Mouse (Mus musculus) hindbrain, embryonic 11.5 days (tissue): Measurements from ENCODE around the gene Lonp2. TPM values are rescaled to one million over a fixed set of nuclear protein-coding genes. Genes with fewer than 3 reads are reported as not detected.

Source experiments
- ATAC-seq: fragments of 200-750 bp; cut with Nextera tagmentation; 2 replicates; pipeline ENCODE4 v1.8.0; 2017; ENCODE audit warnings: mild to moderate bottlenecking, moderate TSS enrichment, moderate library complexity; ENCODE audit not compliant: low FRiP score
- DNase-seq: peaks from one replicate; pipeline ENCODE4 v3.0.0-alpha.2; 2015; ENCODE audit warnings: low spot score
- H3K27ac ChIP-seq: fragments of 300-500 bp; sonication (generic); 2 replicates; pipeline ENCODE4 v1.5.1; 2014; ENCODE audit warnings: mild to moderate bottlenecking, low read depth, low read length
- H3K27me3 ChIP-seq: fragments of 300-500 bp; sonication (generic); 2 replicates; pipeline ENCODE4 v1.6.1; 2014; ENCODE audit warnings: mild to moderate bottlenecking, low read length, moderate library complexity, mixed read lengths; ENCODE audit not compliant: control insufficient read depth, insufficient read depth
- H3K36me3 ChIP-seq: fragments of 300-500 bp; sonication (generic); 2 replicates; pipeline ENCODE4 v1.6.1; 2014; ENCODE audit warnings: mild to moderate bottlenecking, low read length, moderate library complexity, mixed read lengths; ENCODE audit not compliant: control insufficient read depth, insufficient read depth
- H3K4me1 ChIP-seq: fragments of 300-500 bp; sonication (generic); replicated peaks from 2 replicates; pipeline ENCODE4 v1.6.1; 2014; ENCODE audit warnings: low read length, mixed read lengths; ENCODE audit not compliant: control insufficient read depth, insufficient read depth
- H3K4me2 ChIP-seq: fragments of 300-500 bp; sonication (generic); replicated peaks from 2 replicates; pipeline ENCODE4 v1.6.1; 2014; ENCODE audit warnings: mild to moderate bottlenecking, low read depth, low read length
- H3K4me3 ChIP-seq: fragments of 300-500 bp; sonication (generic); 2 replicates; pipeline ENCODE4 v1.5.1; 2014; ENCODE audit warnings: low read depth, low read length
- H3K9ac ChIP-seq: fragments of 300-500 bp; sonication (generic); 2 replicates; pipeline ENCODE4 v1.6.1; 2014; ENCODE audit warnings: low read depth, low read length
- H3K9me3 ChIP-seq: fragments of 300-500 bp; sonication (generic); 2 replicates; pipeline ENCODE4 v1.6.1; 2016; ENCODE audit warnings: low read length; ENCODE audit not compliant: control insufficient read depth
- WGBS: fragments of 180-500 bp; shearing (Covaris S2); extraction: QIAGEN DNeasy Blood & Tissue Kit; methylation state at CpG from one replicate; pipeline ENCODE4 v1.1.7; 2014; 5-methylcytosine and 5-hydroxymethylcytosine counted together
- polyA plus RNA-seq: library from polyadenylated mRNA; unstranded; fragments of >200 nt; fragmentation: Nextera tagmentation; extraction: Ambion mirVana; gene quantifications from 2 replicates; pipeline ENCODE4 v1.2.1, GENCODE M21; 2014

Lonp2 gene
- polyA plus RNA-seq, 1 experiment from 2014 or later: 67.4 TPM

- H3K36me3 ChIP-seq: no peaks in the 10 kb centered on the region
Measured at GRCm38 (mm10) chr8:86707873-86708272, 84.0 kb downstream of the Lonp2 start.

GRCm38 (mm10) chr8:86712594-86712993, 88.8 kb downstream of the Lonp2 start:
- H3K9ac ChIP-seq: no peak overlapping the region
- DNase-seq: no peak
- H3K9me3 ChIP-seq: no peaks in the 10 kb centered on the region
- no peak overlapping the region for H3K4me3 ChIP-seq
- H3K4me1 ChIP-seq: no peaks in the 10 kb centered on the region
- ATAC-seq: no peak
- H3K4me2 ChIP-seq: no peak overlapping the region
- no peaks in the 10 kb centered on the region for H3K36me3 ChIP-seq
- H3K27me3 ChIP-seq: no peaks in the 10 kb centered on the region
- no peak overlapping the region for H3K27ac ChIP-seq
- 96% methylated on average over 3 of the region's 3 CpGs for WGBS

More at GRCm38 (mm10) chr8:86707873-86708272, 84.0 kb downstream of the Lonp2 start:
- ATAC-seq (no peak), DNase-seq (no peak)
- Histone ChIP-seq H3K27me3 (no peaks in the 10 kb centered on the region), H3K4me3 (no peak overlapping the region), H3K9me3 (no peaks in the 10 kb centered on the region), H3K4me1 (no peaks in the 10 kb centered on the region), H3K4me2 (no peak overlapping the region), H3K9ac (no peak overlapping the region), H3K27ac (no peak overlapping the region)
- 79% methylated on average over 4 of the region's 4 CpGs for WGBS

GRCm38 (mm10) chr8:86713407-86714188, 89.8 kb downstream of the Lonp2 start:
- Histone ChIP-seq H3K9ac (no peak overlapping the region), H3K27me3 (no peaks in the 10 kb centered on the region), H3K4me2 (no peak overlapping the region), H3K36me3 (no peaks in the 10 kb centered on the region), H3K4me1 (no peaks in the 10 kb centered on the region), H3K27ac (peak overlapping the region; percentile 47), H3K9me3 (no peaks in the 10 kb centered on the region), H3K4me3 (no peak overlapping the region)
- WGBS: 58% methylated on average over 14 of the region's 14 CpGs
- DNase-seq: peak; percentile 70
- ATAC-seq: peak; percentile 73

- Histone ChIP-seq H3K27me3 (no peaks in the 10 kb centered on the region), H3K9ac (no peak overlapping the region), H3K4me3 (no peak overlapping the region), H3K9me3 (no peaks in the 10 kb centered on the region), H3K4me1 (no peaks in the 10 kb centered on the region), H3K4me2 (no peak overlapping the region), H3K36me3 (no peaks in the 10 kb centered on the region), H3K27ac (no peak overlapping the region)
- 93% methylated on average over 2 of the region's 2 CpGs for WGBS
- DNase-seq (no peak), ATAC-seq (no peak)
Measured at GRCm38 (mm10) chr8:86718332-86718994, 94.6 kb downstream of the Lonp2 start.

GRCm38 (mm10) chr8:86719368-86719767, 95.5 kb downstream of the Lonp2 start:
- no peak for ATAC-seq
- Histone ChIP-seq H3K9me3 (no peaks in the 10 kb centered on the region), H3K4me2 (no peak overlapping the region), H3K4me1 (no peaks in the 10 kb centered on the region), H3K27ac (no peak overlapping the region), H3K36me3 (no peaks in the 10 kb centered on the region), H3K4me3 (no peak overlapping the region), H3K27me3 (no peaks in the 10 kb centered on the region), H3K9ac (no peak overlapping the region)
- 96% methylated on average over 1 of the region's 1 CpGs for WGBS
- no peak for DNase-seq

GRCm38 (mm10) chr8:86720756-86721459, 97.1 kb downstream of the Lonp2 start:
- DNase-seq: no peak
- H3K27me3 ChIP-seq: no peaks in the 10 kb centered on the region
- no peak for ATAC-seq
- H3K4me2 ChIP-seq: no peak overlapping the region
- 94% methylated on average over 6 of the region's 6 CpGs for WGBS
- H3K9ac ChIP-seq: no peak overlapping the region
- H3K9me3 ChIP-seq: no peaks in the 10 kb centered on the region
- H3K36me3 ChIP-seq: no peaks in the 10 kb centered on the region
- H3K27ac ChIP-seq: no peak overlapping the region
- no peak overlapping the region for H3K4me3 ChIP-seq
- H3K4me1 ChIP-seq: no peaks in the 10 kb centered on the region

- no peak overlapping the region for H3K9ac ChIP-seq
- H3K4me3 ChIP-seq: no peak overlapping the region
- no peak for DNase-seq
- no peaks in the 10 kb centered on the region for H3K9me3 ChIP-seq
- no peak overlapping the region for H3K27ac ChIP-seq
- no peaks in the 10 kb centered on the region for H3K4me1 ChIP-seq
- H3K36me3 ChIP-seq: no peaks in the 10 kb centered on the region
- no peak for ATAC-seq
- WGBS: 89% methylated on average over 2 of the region's 2 CpGs
- H3K27me3 ChIP-seq: no peaks in the 10 kb centered on the region
- no peak overlapping the region for H3K4me2 ChIP-seq
Measured at GRCm38 (mm10) chr8:86721490-86721889, 97.6 kb downstream of the Lonp2 start.

GRCm38 (mm10) chr8:86726959-86727358, 103.1 kb downstream of the Lonp2 start:
- H3K4me3 ChIP-seq: no peak overlapping the region
- no peaks in the 10 kb centered on the region for H3K36me3 ChIP-seq
- no peak for DNase-seq
- 81% methylated on average over 6 of the region's 6 CpGs for WGBS
- ATAC-seq: no peak
- H3K9me3 ChIP-seq: no peaks in the 10 kb centered on the region
- H3K9ac ChIP-seq: no peak overlapping the region
- H3K27ac ChIP-seq: no peak overlapping the region
- no peaks in the 10 kb centered on the region for H3K4me1 ChIP-seq
- no peak overlapping the region for H3K4me2 ChIP-seq
- no peaks in the 10 kb centered on the region for H3K27me3 ChIP-seq
